ENCODE assay signal across 21 mouse cellular contexts in the genomic region with DNA sequence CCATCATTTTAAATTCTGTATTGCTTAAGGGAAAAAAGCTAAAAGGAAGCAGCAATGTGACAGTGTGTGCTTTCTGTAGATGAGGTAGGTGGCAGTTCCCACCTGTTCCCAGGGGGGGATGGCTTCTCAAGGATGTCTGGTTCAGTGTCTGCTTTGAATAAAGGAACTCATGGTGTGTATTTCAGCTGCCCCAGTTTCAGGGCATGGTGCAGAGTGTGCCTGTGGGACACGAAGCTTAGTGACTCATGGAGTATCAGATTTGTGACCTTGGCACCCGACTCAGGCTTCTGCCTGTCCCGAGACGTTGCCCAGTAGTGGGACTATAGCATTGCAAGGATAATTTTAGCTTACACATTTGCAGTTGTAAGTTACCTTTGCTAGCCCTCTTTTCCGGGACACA. TPM values are rescaled to one million over a fixed set of nuclear protein-coding genes. Genes with fewer than 3 reads are reported as not detected.
DNase-seq lines count a peak whose midpoint lies in the region; ATAC-seq and TF ChIP-seq lines count a peak whose summit lies in the region.
"Had no signal": no experiment of that assay in that cellular context is flagged by ENCODE, and none has a peak within 500 bp of the region (broad histone marks: within the 10 kb centered on the region; RNA-seq: fewer than 3 reads in every experiment).

No protein-coding gene starts in this region.

- no peak overlapping the region for H3K4me3 ChIP-seq in heart, adult 2 months
- peak overlapping the region; percentile 73 for H3K4me3 ChIP-seq in gastrocnemius, adult 2 months
- no peak overlapping the region for H3K4me3 ChIP-seq in forebrain, embryonic 14.5 days (ENCODE audit: low read depth, low read length)
- H3K4me3 ChIP-seq: embryonic facial prominence, embryonic 10.5 days had no signal

- peak; percentile 80 for DNase-seq in heart, adult 11 months
- no peak for DNase-seq in heart, adult 2 months
- peak; percentile 59 for DNase-seq in adrenal gland, postnatal 10 days
- DNase-seq in gastrocnemius, adult 2 months: peak; percentile 89
- DNase-seq in skeletal muscle tissue, adult 2 months (ENCODE audit: low read depth, low spot score): peak; percentile 90
- no peak for DNase-seq in forebrain, embryonic 14.5 days (ENCODE audit: low spot score)
- no peak for DNase-seq in layer of hippocampus, postnatal 25 days (ENCODE audit: extremely low spot score in 1 of 2, low spot score in 1 of 2)
- no peak for DNase-seq in left cerebral cortex, adult 9 months (ENCODE audit: low spot score in 2 of 2)
- DNase-seq: cerebellum, adult 11 months; cerebellum, adult 9-11 months; heart, postnatal 10 days; kidney, postnatal 25 days; lung, embryonic 14.5 days; midbrain, embryonic 14.5 days; right cerebral cortex, adult 18-20 months; right cerebral cortex, postnatal 4 days had no signal

- WGBS in heart, adult 2 months: 63% methylated on average over 5 of the region's 5 CpGs
- WGBS in forebrain, embryonic 14.5 days: 91% methylated on average over 5 of the region's 5 CpGs

- no peaks in the 10 kb centered on the region for H3K9me3 ChIP-seq in forebrain, embryonic 14.5 days (replicated peaks; ENCODE audit: control insufficient read depth, low read length)
- H3K9me3 ChIP-seq: embryonic facial prominence, embryonic 10.5 days had no signal

- H3K79me2 ChIP-seq in heart, adult 2 months (replicated peaks; ENCODE audit: control insufficient read depth, insufficient read depth, low read length): no peaks in the 10 kb centered on the region

- H3K27ac ChIP-seq in heart, adult 2 months: no peak overlapping the region
- peak overlapping the region; percentile 87 for H3K27ac ChIP-seq in gastrocnemius, adult 2 months
- no peak overlapping the region for H3K27ac ChIP-seq in forebrain, embryonic 14.5 days (ENCODE audit: low read depth, low read length)
- H3K27ac ChIP-seq: embryonic facial prominence, embryonic 10.5 days; hindbrain, postnatal 0 days; liver, embryonic 14.5 days had no signal

- H3K4me2 ChIP-seq in forebrain, embryonic 14.5 days (ENCODE audit: low read length): no peak overlapping the region
- H3K4me2 ChIP-seq: heart, embryonic 11.5 days; lung, embryonic 14.5 days had no signal

- no peak for TF ChIP-seq EP300 in heart, adult 2 months (IDR thresholded peaks at IDR 0.05; ENCODE audit: insufficient read depth, low read depth, low read length)

- TF ChIP-seq CTCF in heart, adult 2 months (IDR thresholded peaks at IDR 0.05): no peak
- TF ChIP-seq CTCF in gastrocnemius, adult 2 months (IDR thresholded peaks at IDR 0.05): no peak

- no peak for ATAC-seq in forebrain, embryonic 14.5 days
- ATAC-seq: hindbrain, postnatal 0 days; intestine, postnatal 0 days had no signal

- intact Hi-C loops in heart, adult 2 months (cut with DNase I): no loop called here
- intact Hi-C loops in gastrocnemius, adult 2 months (cut with DNase I): loop anchor here (2.0 to 5.0 kb wide), 2 partner anchors 29 to 45 kb away; no protein-coding TSS in a partner anchor

- no peak for TF ChIP-seq POLR2A in heart, adult 2 months (IDR thresholded peaks at IDR 0.05; ENCODE audit: insufficient read depth, low read depth, low read length)

- no peaks in the 10 kb centered on the region for H3K4me1 ChIP-seq in heart, adult 2 months (ENCODE audit: control insufficient read depth, insufficient read depth, low read length)
- H3K4me1 ChIP-seq in forebrain, embryonic 14.5 days (ENCODE audit: control insufficient read depth, insufficient read depth, low read length): no peaks in the 10 kb centered on the region
- H3K4me1 ChIP-seq: embryonic facial prominence, embryonic 10.5 days had no signal

- H3K9ac ChIP-seq in heart, adult 2 months (ENCODE audit: low read depth, low read length): no peak overlapping the region
- no peak overlapping the region for H3K9ac ChIP-seq in forebrain, embryonic 14.5 days (ENCODE audit: low read length)
- H3K9ac ChIP-seq: liver, embryonic 14.5 days; lung, embryonic 14.5 days had no signal

- H3K27me3 ChIP-seq in heart, adult 2 months (ENCODE audit: control insufficient read depth, insufficient read depth, low read length): no peaks in the 10 kb centered on the region
- H3K27me3 ChIP-seq in forebrain, embryonic 14.5 days (replicated peaks; ENCODE audit: control insufficient read depth, insufficient read depth, low read length): no peaks in the 10 kb centered on the region

- peaks cover 3% of the 10 kb centered on the region; the same call in 1 of the 2 replicates for H3K36me3 ChIP-seq in heart, adult 2 months (ENCODE audit: control insufficient read depth, insufficient read depth, low read length)
- peaks cover 75% of the 10 kb centered on the region for H3K36me3 ChIP-seq in forebrain, embryonic 14.5 days (ENCODE audit: control insufficient read depth, insufficient read depth, low read length)

RNA-seq across cellular contexts. Expression of a gene that starts 23.8 kb away (rescaled TPM):
- 10 to 100 TPM; 10.2 to 12.4 TPM for total RNA-seq in heart, adult 2 months (2021)
- 7.3 and 12.0 TPM in 2 replicates for polyA plus RNA-seq in heart, adult 2 months (2012; rRNA removed)
- total RNA-seq in adrenal gland, postnatal 10 days (2021): 10 to 100 TPM; 18.0 to 27.0 TPM
- total RNA-seq in gastrocnemius, adult 2 months (2021): 10 to 100 TPM; 22.1 to 34.4 TPM
- 8.9 and 13.4 TPM in 2 replicates for polyA plus RNA-seq in forebrain, embryonic 14.5 days (2014; fragmentation: Nextera tagmentation; extraction: Ambion mirVana)
- 10 to 100 TPM; 30.5 to 33.1 TPM for total RNA-seq in layer of hippocampus, postnatal 25 days (2021)

RNA-seq across cellular contexts. Expression of a gene that starts 45.3 kb away (rescaled TPM):
- total RNA-seq in heart, adult 2 months (2021): 10 to 100 TPM; 56.6 to 61.0 TPM
- polyA plus RNA-seq in heart, adult 2 months (2012; rRNA removed): 42.2 and 83.2 TPM in 2 replicates
- 10 to 100 TPM; 74.0 to 86.7 TPM for total RNA-seq in adrenal gland, postnatal 10 days (2021)
- 100 to 1,000 TPM in 1 of 2 experiments, 10 to 100 TPM in 1; 95.9 to 112 TPM for total RNA-seq in gastrocnemius, adult 2 months (2021)
- polyA plus RNA-seq in forebrain, embryonic 14.5 days (2014; fragmentation: Nextera tagmentation; extraction: Ambion mirVana): 36.3 and 37.3 TPM in 2 replicates
- 100 to 1,000 TPM; 150 to 161 TPM for total RNA-seq in layer of hippocampus, postnatal 25 days (2021)

RNA-seq across cellular contexts. Expression of a gene that starts 56.0 kb away (rescaled TPM):
- total RNA-seq in heart, adult 2 months (2021): 10 to 100 TPM; 17.6 to 18.9 TPM
- 11.2 and 18.2 TPM in 2 replicates for polyA plus RNA-seq in heart, adult 2 months (2012; rRNA removed)
- 100 to 1,000 TPM; 151 to 154 TPM for total RNA-seq in adrenal gland, postnatal 10 days (2021)
- total RNA-seq in gastrocnemius, adult 2 months (2021): 10 to 100 TPM in 1 of 2 experiments, 1 to 10 TPM in 1; 9.0 to 10.8 TPM
- 67.4 and 86.3 TPM in 2 replicates for polyA plus RNA-seq in forebrain, embryonic 14.5 days (2014; fragmentation: Nextera tagmentation; extraction: Ambion mirVana)
- 100 to 1,000 TPM; 162 to 176 TPM for total RNA-seq in layer of hippocampus, postnatal 25 days (2021)

Comparison
In these comparisons a context has a peak if more than half of its experiments do, and no peak if none do; other contexts are left out.
1. DNase-seq: peak in heart, adult 11 months (single experiment), adrenal gland, postnatal 10 days (single experiment), gastrocnemius, adult 2 months (single experiment) and skeletal muscle tissue, adult 2 months (single experiment); none in heart, adult 2 months (0 of 2), forebrain, embryonic 14.5 days (single experiment), layer of hippocampus, postnatal 25 days (0 of 2) and left cerebral cortex, adult 9 months (0 of 2).
2. RNA of a gene that starts 56.0 kb away (total RNA-seq): 162 to 176 TPM in layer of hippocampus, postnatal 25 days and 151 to 154 TPM in adrenal gland, postnatal 10 days; 17.6 to 18.9 TPM in heart, adult 2 months and 9.0 to 10.8 TPM in gastrocnemius, adult 2 months; every median in the first group is over 4 times any median in the second.